Mouse (Mus musculus): ENCODE measurements around the gene Slc25a40.

DNA sequence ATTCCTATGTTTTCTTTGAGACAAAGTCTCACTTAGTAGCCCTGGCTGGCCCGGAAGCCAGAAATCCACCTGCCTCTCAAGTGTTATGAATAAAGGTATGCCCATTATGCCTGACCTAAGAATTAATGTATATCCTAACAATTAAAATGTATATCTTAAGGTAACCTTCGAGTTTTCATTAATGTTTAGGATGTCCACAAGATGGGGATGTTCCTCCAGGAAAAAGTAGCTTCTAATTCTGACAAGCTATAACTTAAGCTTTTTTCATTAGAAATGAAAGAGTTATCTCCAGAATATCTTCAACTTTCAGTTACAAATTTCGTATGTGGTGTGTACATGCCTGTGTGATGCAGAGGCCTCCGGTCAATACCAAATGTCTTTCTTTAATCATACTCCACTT is 13.9 kb upstream of the Slc25a40 start:
- TF ChIP-seq FLI1 (IDR thresholded peaks at IDR 0.05; ENCODE audit: low read length) (no peak), GATA1 (IDR thresholded peaks at IDR 0.05; ENCODE audit: borderline replicate concordance, low read length) (no peak)
